Mouse (Mus musculus) heart, postnatal 14 days (tissue): ENCODE measurements around the gene Ip6k3. TPM values are rescaled to one million over a fixed set of nuclear protein-coding genes. Genes with fewer than 3 reads are reported as not detected.

Source experiments
- DNase-seq, 2 experiments: peaks; one replicate each; pipeline ENCODE4 v3.0.0; 2021 to 2022
- intact Hi-C: fragments of 180-260 bp; cut with DNase I; formaldehyde crosslinking; loops from one replicate; pipeline ENCODE4 v1.15.1; 2025
- total RNA-seq, 2 experiments: library from RNA; stranded (reverse); gene quantifications; 2 replicates each; pipeline ENCODE4 v1.2.3; 2021

Gene Ip6k3
- total RNA-seq, 2 experiments from 2014 or later, result 8.9 to 10.7 TPM

GRCm38 (mm10) chr17:27101675-27102074 is 65.9 kb downstream of the Ip6k3 start:
- intact Hi-C loops, result no loop called here
- DNase-seq, result no peak

DNA sequence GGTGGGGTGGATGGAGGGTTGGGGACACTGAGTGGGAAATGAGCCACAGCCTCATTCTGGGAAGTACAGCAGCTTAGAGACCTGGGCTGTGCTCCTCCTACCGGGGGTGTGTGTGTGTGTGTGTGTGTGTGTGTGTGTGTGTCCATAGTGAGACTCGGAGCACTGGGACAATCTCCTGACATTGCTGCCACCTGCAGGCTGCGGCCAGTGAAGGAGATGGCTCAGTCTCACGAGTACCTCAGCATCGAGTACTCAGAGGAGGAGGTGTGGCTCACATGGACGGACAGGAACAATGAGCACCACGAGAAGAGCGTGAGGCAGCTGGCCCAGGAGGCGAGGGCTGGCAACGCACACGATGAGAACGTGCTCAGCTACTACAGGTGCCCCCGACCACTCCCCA is 71.9 kb downstream of the Ip6k3 start:
- peak; percentile 20 to 36 for DNase-seq
- intact Hi-C loops, result loop anchor here (10.0 kb wide), 1 partner anchor 411 kb away; no protein-coding TSS in a partner anchor

Other genes starting within 250 kb of the Ip6k3 start
- gene Phf1, start 234.7 kb downstream of the Ip6k3 start, total RNA-seq, result 10 to 100 TPM in 1 of 2 experiments, 1 to 10 TPM in 1; 10.0 to 10.6 TPM
- 10 to 100 TPM; 91.1 to 91.8 TPM for gene Cuta, start 228.2 kb downstream of the Ip6k3 start, total RNA-seq
- 1 to 10 TPM; 7.3 to 7.7 TPM for gene Syngap1, start 226.5 kb downstream of the Ip6k3 start, total RNA-seq
- gene Zbtb9, start 194.6 kb downstream of the Ip6k3 start, total RNA-seq, result 1 to 10 TPM; 1.7 to 3.3 TPM
- 10 to 100 TPM; 30.6 to 36.0 TPM for gene Bak1, start 138.8 kb downstream of the Ip6k3 start, total RNA-seq
- 1 to 10 TPM; 7.2 to 7.7 TPM for gene Itpr3, start 110.5 kb downstream of the Ip6k3 start, total RNA-seq
- gene Uqcc2, start 33.9 kb downstream of the Ip6k3 start, total RNA-seq, result 100 to 1,000 TPM; 270 to 283 TPM
- 10 to 100 TPM; 27.4 to 28.6 TPM for gene Lemd2, start 36.7 kb upstream of the Ip6k3 start, total RNA-seq